Mouse (Mus musculus): Measurements from ENCODE around the gene Inhbc. TPM values are rescaled to one million over a fixed set of nuclear protein-coding genes. Genes with fewer than 3 reads are reported as not detected.
"Not testable (repeated sequence)": the region's sequence is repeated elsewhere in the genome, so short reads cannot be mapped to it uniquely, and the experiment has no call there.

Inhbc gene
- total RNA-seq, 2 experiments from 2014 or later, result not detected

DNA sequence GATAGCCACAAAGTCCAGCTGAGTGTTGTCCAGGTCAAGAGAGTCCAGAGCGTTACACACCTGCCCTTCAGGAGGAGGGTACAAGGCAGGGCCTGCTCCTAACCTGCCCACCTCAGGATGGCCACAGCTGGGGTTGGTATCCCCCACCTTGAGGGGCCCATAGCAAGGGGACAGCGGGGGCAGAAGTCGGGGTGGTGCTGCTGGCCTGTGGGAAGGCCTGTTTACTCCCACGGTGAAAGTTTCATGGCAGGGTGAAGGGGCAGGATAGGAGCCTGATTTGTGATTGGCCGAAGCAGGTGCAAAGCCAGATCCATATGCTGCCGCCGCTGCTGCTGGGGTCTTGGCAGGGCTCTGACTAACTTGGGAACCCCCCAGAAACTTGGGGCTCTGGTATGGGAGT is 40.0 kb downstream of the Inhbc start:
- ATAC-seq (replicated peaks; ENCODE audit: poor library complexity, severe bottlenecking), result no peak

GRCm38 (mm10) chr10:127327461-127328145 is 42.6 kb downstream of the Inhbc start:
- no peak for ATAC-seq (replicated peaks; ENCODE audit: poor library complexity, severe bottlenecking)

- no peak for ATAC-seq (replicated peaks; ENCODE audit: poor library complexity, severe bottlenecking)
Observed at GRCm38 (mm10) chr10:127326828-127327227, 43.4 kb downstream of the Inhbc start.

DNA sequence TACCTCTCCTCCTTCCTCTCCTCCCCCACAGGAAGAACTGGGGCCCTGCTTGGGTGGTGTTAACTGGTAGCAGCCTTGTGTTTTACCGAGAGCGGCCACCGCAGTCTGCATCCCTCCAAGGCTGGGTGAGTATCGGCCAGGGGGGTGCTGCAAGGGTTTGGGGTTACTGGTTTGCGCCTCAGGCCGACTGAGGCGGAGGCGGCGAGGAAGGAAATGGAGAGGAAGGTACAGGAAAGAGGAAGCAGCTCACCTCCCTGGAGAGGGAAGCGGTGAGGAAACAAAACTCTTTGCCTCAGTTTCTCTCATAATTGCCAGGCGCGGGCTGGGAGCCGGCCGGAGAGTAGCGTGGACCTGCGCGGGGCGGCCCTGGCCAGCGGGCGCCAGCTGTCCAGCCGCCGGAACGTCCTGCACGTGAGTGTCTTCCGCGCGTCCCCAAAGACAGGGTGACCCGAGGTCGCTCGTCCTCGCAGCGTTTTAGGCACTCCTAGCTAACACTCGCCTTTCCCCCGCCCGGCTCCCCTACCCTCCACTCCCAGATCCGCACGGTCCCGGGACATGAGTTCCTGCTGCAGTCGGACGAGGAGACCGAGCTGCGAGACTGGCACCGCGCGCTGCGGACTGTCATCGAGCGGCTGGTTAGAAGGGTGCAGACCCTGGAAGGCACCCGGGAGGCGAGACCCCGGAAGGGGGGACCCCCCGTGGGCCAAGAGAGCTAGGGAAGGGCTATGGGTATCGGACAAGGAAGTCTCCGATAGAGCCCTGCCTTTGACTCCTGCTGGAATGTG is 44.0 kb downstream of the Inhbc start:
- ATAC-seq (replicated peaks; ENCODE audit: poor library complexity, severe bottlenecking), result 0 out of 2 replicates have a peak, but pooled peaks have one; percentile 9

DNA sequence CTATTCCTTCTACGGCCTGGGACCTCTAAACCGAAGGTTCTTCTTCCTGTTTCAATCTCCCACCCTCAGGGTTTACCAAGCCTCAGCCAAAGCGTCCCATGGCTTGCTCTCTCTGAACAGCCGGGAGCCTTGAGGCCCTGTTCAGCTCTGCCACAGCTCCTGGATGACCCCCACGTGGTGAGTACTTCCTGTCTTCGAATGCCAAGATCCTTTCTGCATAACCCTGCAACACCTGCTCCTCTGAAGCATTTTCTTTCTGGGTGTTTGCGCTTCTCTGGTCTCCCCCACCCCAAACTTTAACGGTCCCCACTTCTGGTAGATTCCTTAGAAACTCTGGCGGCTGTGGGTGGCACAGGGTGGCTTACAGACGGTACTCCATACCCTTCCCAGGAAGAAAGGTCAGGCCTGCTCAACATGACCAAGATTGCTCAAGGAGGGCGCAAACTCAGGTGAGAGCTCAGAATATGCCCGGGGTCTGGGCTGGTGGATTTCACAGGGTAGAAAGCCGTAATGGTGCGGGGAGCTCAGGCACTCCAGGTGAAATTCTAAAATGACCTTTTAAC is 44.7 kb downstream of the Inhbc start:
- ATAC-seq (replicated peaks; ENCODE audit: poor library complexity, severe bottlenecking), result peak; percentile 25

DNA sequence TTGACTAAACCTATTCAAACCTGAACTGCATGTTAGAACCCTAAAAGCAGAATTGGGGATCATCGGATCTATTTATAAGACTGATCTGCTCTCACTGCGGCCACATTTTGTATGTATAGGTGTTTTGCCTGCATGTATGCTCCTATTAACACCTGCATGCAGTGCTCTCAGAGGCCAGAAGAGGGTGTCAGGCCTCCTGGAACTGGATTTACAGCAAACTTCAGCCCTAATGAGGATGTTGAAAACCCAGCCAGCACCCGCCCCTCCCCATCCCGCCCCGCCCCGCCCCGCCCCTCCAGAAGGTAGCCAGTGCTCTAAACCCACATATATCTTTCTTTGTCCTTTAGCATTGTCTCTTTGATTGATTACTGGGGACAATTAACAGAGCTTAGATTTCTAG is 45.7 kb downstream of the Inhbc start:
- peak; percentile 67 for ATAC-seq (replicated peaks; ENCODE audit: poor library complexity, severe bottlenecking)

DNA sequence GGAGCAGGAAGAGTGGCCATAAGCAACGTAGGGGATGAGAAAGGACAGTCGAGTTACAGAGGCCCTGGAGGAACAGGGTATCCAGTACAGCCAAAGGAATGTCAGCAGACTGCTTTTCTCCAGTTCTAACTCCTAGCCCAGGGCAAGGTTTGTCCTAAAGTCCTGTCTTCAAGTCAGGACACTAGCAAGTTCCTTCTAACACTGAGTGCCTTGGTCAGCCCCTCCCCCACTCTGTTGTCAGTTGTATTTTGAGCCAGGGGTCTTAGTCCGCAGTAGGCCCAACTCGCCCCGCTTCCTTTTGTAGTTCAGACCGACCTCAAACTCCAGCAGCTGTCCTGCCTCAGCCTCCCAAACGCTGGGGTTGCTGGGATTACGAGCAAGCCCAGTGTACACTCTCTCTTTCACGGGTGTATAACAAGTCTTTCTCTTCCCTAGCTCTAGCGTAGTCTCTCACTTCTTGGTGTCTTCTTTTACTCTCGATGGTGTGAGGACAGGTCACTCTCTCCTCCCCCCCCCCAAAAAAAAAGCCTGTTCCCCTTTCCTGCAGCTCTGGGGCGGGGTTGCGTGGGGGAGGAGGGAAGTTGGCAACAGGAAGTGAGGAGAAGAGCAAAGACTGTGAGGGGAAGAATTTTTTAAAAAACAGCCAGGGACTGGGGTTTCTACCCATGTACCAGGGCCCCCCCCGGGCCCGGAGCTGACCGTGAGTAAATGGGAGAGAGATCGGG is 46.9 kb downstream of the Inhbc start:
- ATAC-seq (replicated peaks; ENCODE audit: poor library complexity, severe bottlenecking), result peak; percentile 77

GRCm38 (mm10) chr10:127322669-127323068 is 47.6 kb downstream of the Inhbc start:
- ATAC-seq (replicated peaks; ENCODE audit: poor library complexity, severe bottlenecking), result no peak

DNA sequence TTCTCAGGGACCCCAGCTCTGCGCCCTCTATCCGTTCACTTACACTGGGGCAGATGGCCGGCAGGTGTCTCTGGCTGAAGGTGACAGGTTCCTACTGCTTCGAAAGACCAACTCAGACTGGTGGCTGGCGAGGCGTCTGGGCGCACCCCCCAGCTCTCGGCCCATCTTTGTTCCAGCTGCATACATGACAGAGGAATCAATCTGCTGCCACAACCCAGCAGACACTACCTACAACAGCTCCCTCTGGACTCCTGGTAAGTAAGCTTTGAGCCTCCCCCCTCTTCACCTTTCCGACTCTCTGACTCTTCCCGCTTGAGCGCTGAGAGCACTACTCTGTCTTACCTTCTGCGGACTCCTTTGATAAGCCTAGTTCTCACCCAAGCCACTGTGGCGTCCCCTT is 48.1 kb downstream of the Inhbc start:
- ATAC-seq (replicated peaks; ENCODE audit: poor library complexity, severe bottlenecking), result no peak

GRCm38 (mm10) chr10:127321621-127322020 is 48.6 kb downstream of the Inhbc start, which contains the start of gene Arhgap9:
Gene Arhgap9 (plus strand): TSS chr10:127321964.
- no peak for ATAC-seq (replicated peaks; ENCODE audit: poor library complexity, severe bottlenecking)

DNA sequence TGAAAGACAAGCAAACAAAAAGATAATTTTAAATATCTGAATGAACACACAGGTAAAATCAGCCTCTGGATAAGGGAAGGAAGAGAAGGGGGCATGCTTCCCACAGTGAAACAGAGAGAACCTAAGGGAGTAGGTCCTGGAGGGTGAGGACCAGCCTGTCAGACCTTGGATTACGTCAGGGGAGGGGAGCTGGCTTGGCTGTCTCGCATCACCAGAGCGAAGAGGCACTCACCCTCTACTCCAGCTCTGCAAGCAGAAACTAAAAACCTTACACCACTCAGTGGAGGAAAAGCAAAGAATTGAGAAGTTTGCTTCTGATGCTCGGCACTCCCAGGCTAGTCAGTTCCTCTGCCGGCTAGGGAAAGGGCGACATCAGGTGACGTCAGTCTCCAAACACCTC is 50.3 kb downstream of the Inhbc start:
- ATAC-seq (replicated peaks; ENCODE audit: poor library complexity, severe bottlenecking), result no peak

GRCm38 (mm10) chr10:127318009-127318408 is 52.2 kb downstream of the Inhbc start:
- ATAC-seq (replicated peaks; ENCODE audit: poor library complexity, severe bottlenecking), result peak; percentile 72

DNA sequence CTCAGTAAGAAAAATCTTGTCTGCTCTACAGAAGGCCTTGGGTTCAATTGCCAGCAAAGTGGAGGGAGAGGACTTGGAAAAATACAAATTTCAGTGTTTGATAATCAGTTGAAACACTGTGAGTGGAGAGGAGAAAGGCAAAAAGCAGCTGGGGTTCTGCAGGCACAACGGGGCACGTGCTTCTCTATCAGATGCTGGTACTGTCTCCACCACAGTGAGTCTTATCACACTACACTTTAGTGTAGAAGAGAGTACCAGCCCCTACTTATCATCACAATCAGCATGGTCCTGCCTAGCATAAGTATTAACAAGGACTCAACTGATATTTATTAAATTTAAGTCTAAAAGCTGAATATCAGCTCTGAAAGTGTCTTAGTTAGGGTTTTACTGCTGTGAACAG is 53.0 kb downstream of the Inhbc start:
- no peak for ATAC-seq (replicated peaks; ENCODE audit: poor library complexity, severe bottlenecking)

DNA sequence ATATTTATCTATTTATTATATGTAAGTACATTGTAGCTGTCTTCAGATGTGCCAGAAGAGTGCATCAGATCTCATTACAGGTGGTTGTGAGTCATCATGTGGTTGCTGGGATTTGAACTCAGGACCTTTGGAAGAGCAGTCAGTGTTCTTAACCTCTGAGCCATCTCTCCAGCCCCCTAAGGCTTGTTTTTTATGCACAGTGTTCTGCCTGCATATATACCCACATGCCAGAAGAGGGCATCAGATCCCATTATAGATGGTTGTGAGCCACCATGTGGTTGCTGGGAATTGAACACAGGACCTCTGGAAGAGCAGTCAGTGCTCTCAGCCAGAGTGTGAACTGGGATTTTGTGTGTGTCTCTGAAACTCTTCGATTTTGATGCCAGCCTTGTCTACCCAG is 55.3 kb downstream of the Inhbc start:
- not testable (repeated sequence) for ATAC-seq (replicated peaks; ENCODE audit: poor library complexity, severe bottlenecking)

GRCm38 (mm10) chr10:127313516-127313915 is 56.7 kb downstream of the Inhbc start:
- not testable (repeated sequence) for ATAC-seq (replicated peaks; ENCODE audit: poor library complexity, severe bottlenecking)

DNA sequence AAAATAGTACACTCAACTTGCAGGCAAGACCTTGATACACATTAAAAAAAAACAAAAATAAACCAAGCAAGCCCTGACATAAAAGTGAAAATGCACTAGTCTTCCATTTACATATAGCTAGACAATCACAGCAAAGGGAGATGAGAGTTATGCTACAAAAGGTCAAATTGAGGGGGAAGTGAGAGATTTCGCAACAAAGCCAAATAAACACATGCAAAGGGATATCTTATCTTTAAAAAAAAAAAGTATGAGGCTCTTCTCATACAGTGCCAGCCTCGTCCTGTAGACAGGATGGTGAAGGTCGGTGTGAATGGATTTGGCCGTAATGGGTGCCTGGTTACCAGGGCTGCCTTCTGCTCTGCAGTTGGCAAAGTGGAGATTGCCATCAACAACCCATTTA is 57.4 kb downstream of the Inhbc start:
- ATAC-seq (replicated peaks; ENCODE audit: poor library complexity, severe bottlenecking), result peak; percentile 28

DNA sequence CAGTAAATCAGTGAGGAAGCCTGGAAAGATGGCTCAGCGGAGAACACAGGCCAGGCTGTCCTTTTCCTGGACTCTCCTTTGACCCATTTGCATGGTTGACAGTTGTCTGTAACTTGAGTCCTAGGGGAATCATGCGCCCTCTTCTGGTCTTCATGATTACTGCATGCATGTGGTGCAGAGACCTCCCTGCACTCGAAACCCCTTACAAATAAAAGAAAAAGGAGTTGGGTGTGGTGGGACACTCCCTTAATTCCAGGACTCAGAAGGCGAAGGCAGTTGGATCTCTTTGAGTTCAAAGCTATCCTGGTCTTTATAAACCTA is 57.9 kb downstream of the Inhbc start:
- ATAC-seq (replicated peaks; ENCODE audit: poor library complexity, severe bottlenecking), result peak; percentile 60

GRCm38 (mm10) chr10:127311476-127312355 is 58.5 kb downstream of the Inhbc start, which contains the start of gene Mars:
Gene Mars (minus strand): TSS chr10:127311786.
- peak; percentile 78 for ATAC-seq (replicated peaks; ENCODE audit: poor library complexity, severe bottlenecking)

- ATAC-seq (replicated peaks; ENCODE audit: poor library complexity, severe bottlenecking), result peak; percentile 67
Observed at GRCm38 (mm10) chr10:127310523-127311475, 59.4 kb downstream of the Inhbc start.

Measured in granulocyte monocyte progenitor cell, adult 5-6 weeks (primary cell).